Comparison of ENCODE assay signal across 8 mouse cellular contexts in the genomic region with DNA sequence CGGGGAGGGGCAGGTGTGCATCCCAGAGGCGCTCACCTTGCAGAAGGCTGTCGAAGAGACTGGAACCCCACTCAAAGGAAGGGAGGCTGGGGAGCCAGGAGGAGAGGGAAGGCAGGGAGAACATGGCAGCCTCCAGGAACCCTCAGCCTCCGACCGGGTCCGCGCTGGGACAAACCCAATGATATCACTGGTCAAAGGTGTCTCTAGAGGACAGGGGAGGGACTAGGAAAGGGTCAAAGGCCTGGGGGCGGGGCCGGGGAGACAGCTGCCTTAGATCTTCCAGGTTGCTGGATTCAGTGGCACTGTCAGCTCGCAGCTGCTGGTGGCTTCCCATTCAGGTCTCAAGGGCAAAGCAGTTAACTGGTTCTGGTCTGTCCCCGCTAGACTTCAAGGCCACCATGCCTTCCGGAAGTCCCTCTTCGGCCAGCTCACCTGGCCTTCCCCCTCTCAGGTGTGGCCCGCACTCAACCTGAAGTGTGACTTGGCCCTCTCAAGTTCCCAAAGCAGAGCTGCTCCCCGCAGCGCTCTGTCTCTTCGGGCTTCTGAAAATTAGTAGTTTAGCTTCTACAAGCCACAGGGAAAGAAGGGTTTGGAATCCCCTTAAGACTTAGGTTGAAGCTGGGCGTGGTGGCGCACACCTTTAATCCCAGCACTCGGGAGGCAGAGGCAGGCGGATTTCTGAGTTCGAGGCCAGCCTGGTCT. TPM values are rescaled to one million over a fixed set of nuclear protein-coding genes. Genes with fewer than 3 reads are reported as not detected.
DNase-seq lines count a peak whose midpoint lies in the region; ATAC-seq and TF ChIP-seq lines count a peak whose summit lies in the region.

No protein-coding gene starts in this region.

- TF ChIP-seq EP300 in liver, embryonic 14.5 days (IDR thresholded peaks at IDR 0.05; ENCODE audit: low read depth) = no peak

- no peak overlapping the region for H3K27ac ChIP-seq in liver, embryonic 14.5 days
- H3K27ac ChIP-seq in neural tube, embryonic 12.5 days = no peak overlapping the region

- ATAC-seq in inflammation-experienced regulatory T-cells, adult 6 months = peak; percentile 9
- ATAC-seq in liver, embryonic 14.5 days (ENCODE audit: insufficient read depth) = peak; percentile 40; the same call in 1 of the 2 replicates
- peak; percentile 55 for ATAC-seq in neural tube, embryonic 12.5 days (ENCODE audit: low FRiP score, low read depth)

- H3K27me3 ChIP-seq in liver, embryonic 14.5 days (ENCODE audit: control insufficient read depth, insufficient read depth, low read length) = no peaks in the 10 kb centered on the region
- 0 out of 2 replicates have a peak, but pooled peaks cover 4% of the 10 kb centered on the region for H3K27me3 ChIP-seq in neural tube, embryonic 12.5 days (replicated peaks)

- peak overlapping the region; percentile 48 for H3K4me2 ChIP-seq in liver, embryonic 14.5 days (ENCODE audit: low read depth)
- H3K4me2 ChIP-seq in neural tube, embryonic 12.5 days (replicated peaks) = peak overlapping the region; percentile 55

- peak overlapping the region; percentile 20 to 48 for H3K4me3 ChIP-seq in liver, embryonic 14.5 days (ENCODE audit: insufficient read depth in 1 of 2, low read depth in 2 of 2, low read length in 2 of 2)
- H3K4me3 ChIP-seq in neural tube, embryonic 12.5 days = 0 out of 2 replicates have a peak overlapping the region, but pooled peaks have one; percentile 15

- H3K4me1 ChIP-seq in liver, embryonic 14.5 days (replicated peaks; ENCODE audit: control insufficient read depth in 2 of 2, insufficient read depth in 2 of 2, low read length in 1 of 2) = peaks cover 0 to 2% of the 10 kb centered on the region in 2 experiments; a peak in 1 of 4 replicates
- H3K4me1 ChIP-seq in neural tube, embryonic 12.5 days = peaks cover 14% of the 10 kb centered on the region

- no peaks in the 10 kb centered on the region for H3K9me3 ChIP-seq in liver, embryonic 14.5 days (ENCODE audit: control insufficient read depth, low read length)
- no peaks in the 10 kb centered on the region for H3K9me3 ChIP-seq in neural tube, embryonic 12.5 days

- WGBS in liver, embryonic 14.5 days (ENCODE audit: insufficient replicate concordance) = 8% methylated on average over 22 of the region's 22 CpGs
- 13% methylated on average over 22 of the region's 22 CpGs for WGBS in neural tube, embryonic 12.5 days

- H3K9ac ChIP-seq in liver, embryonic 14.5 days (replicated peaks) = no peak overlapping the region
- H3K9ac ChIP-seq in neural tube, embryonic 12.5 days = 0 out of 2 replicates have a peak overlapping the region, but pooled peaks have one; percentile 26

- no peaks in the 10 kb centered on the region for H3K36me3 ChIP-seq in liver, embryonic 14.5 days (replicated peaks; ENCODE audit: control insufficient read depth, insufficient read depth, low read depth)
- no peaks in the 10 kb centered on the region for H3K36me3 ChIP-seq in neural tube, embryonic 12.5 days

- DNase-seq in adrenal gland, adult (ENCODE audit: inconsistent age in 2 of 2, low spot score in 1 of 2) = peak; percentile 56 to 71
- DNase-seq in adrenal gland, adult 8-10 months = no peak
- peak; percentile 52 for DNase-seq in embryo, embryonic 11 days
- peak in 1 of 3 experiments; percentile 19 for DNase-seq in liver, embryonic 14.5 days (ENCODE audit: low read depth in 3 of 3, low spot score in 3 of 3)
- DNase-seq in cerebellum, adult 11-12 months = no peak
- DNase-seq in spleen, adult 12 weeks (ENCODE audit: low spot score) = no peak

- no peak for TF ChIP-seq CTCF in liver, embryonic 14.5 days (IDR thresholded peaks at IDR 0.05; ENCODE audit: low read depth)

RNA-seq across cellular contexts. Expression of gene Tmem82, which starts 0.4 kb away (rescaled TPM):
- 1 to 10 TPM; 1.1 to 2.7 (median 2.1) TPM for total RNA-seq in adrenal gland, adult 8-10 months (2022)
- under 1 TPM in 1 of 3 experiments, not detected in 2; 0.78 TPM for polyA plus RNA-seq in inflammation-experienced regulatory T-cells, adult 6 months (2017; shearing (Covaris generic))
- polyA plus RNA-seq in liver, embryonic 14.5 days (2012; rRNA removed) = 2.1 and 2.6 TPM in 2 replicates
- 2.2 and 2.7 TPM in 2 replicates for polyA plus RNA-seq in liver, embryonic 14.5 days (2014; fragmentation: Nextera tagmentation; extraction: Ambion mirVana)
- 0.26 and 0.43 TPM in 2 replicates for polyA plus RNA-seq in neural tube, embryonic 12.5 days (2016; fragmentation: Nextera tagmentation; extraction: Ambion mirVana)

RNA-seq across cellular contexts. Expression of gene Slc25a34, which starts 5.6 kb away (rescaled TPM):
- total RNA-seq in adrenal gland, adult 8-10 months (2022) = 1 to 10 TPM; 1.3 to 5.1 (median 2.6) TPM
- under 1 TPM in 1 of 3 experiments, not detected in 2; 0.13 TPM for polyA plus RNA-seq in inflammation-experienced regulatory T-cells, adult 6 months (2017; shearing (Covaris generic))
- polyA plus RNA-seq in liver, embryonic 14.5 days (2012; rRNA removed) = 0.03 TPM in 2 replicates
- not detected in 2 replicates for polyA plus RNA-seq in liver, embryonic 14.5 days (2014; fragmentation: Nextera tagmentation; extraction: Ambion mirVana)
- not detected in 2 replicates for polyA plus RNA-seq in neural tube, embryonic 12.5 days (2016; fragmentation: Nextera tagmentation; extraction: Ambion mirVana)

RNA-seq across cellular contexts. Expression of gene Fblim1, which starts 12.1 kb away (rescaled TPM):
- 10 to 100 TPM; 10.2 to 21.0 (median 17.6) TPM for total RNA-seq in adrenal gland, adult 8-10 months (2022)
- under 1 TPM in 1 of 3 experiments, not detected in 2; 0.43 TPM for polyA plus RNA-seq in inflammation-experienced regulatory T-cells, adult 6 months (2017; shearing (Covaris generic))
- polyA plus RNA-seq in liver, embryonic 14.5 days (2012; rRNA removed) = 1.1 and 2.0 TPM in 2 replicates
- 0.77 and 0.95 TPM in 2 replicates for polyA plus RNA-seq in liver, embryonic 14.5 days (2014; fragmentation: Nextera tagmentation; extraction: Ambion mirVana)
- polyA plus RNA-seq in neural tube, embryonic 12.5 days (2016; fragmentation: Nextera tagmentation; extraction: Ambion mirVana) = 30.6 and 37.0 TPM in 2 replicates

RNA-seq across cellular contexts. Expression of gene Plekhm2, which starts 46.7 kb away (rescaled TPM):
- total RNA-seq in adrenal gland, adult 8-10 months (2022) = 10 to 100 TPM; 64.3 to 87.0 (median 76.1) TPM
- polyA plus RNA-seq in inflammation-experienced regulatory T-cells, adult 6 months (2017; shearing (Covaris generic)) = 1 to 10 TPM; 3.6 to 4.5 (median 4.2) TPM
- polyA plus RNA-seq in liver, embryonic 14.5 days (2012; rRNA removed) = 4.2 and 4.5 TPM in 2 replicates
- 0.33 and 0.49 TPM in 2 replicates for polyA plus RNA-seq in liver, embryonic 14.5 days (2014; fragmentation: Nextera tagmentation; extraction: Ambion mirVana)
- polyA plus RNA-seq in neural tube, embryonic 12.5 days (2016; fragmentation: Nextera tagmentation; extraction: Ambion mirVana) = 7.4 TPM in 2 replicates

Comparison
In these comparisons a context has a peak if more than half of its experiments do, and no peak if none do; other contexts are left out.
1. DNase-seq: peak in adrenal gland, adult (2 of 2) and embryo, embryonic 11 days (single experiment); none in adrenal gland, adult 8-10 months (single experiment), cerebellum, adult 11-12 months (single experiment) and spleen, adult 12 weeks (single experiment).
2. RNA of gene Fblim1, which starts 12.1 kb away (polyA plus RNA-seq): 30.6 to 37.0 TPM in neural tube, embryonic 12.5 days; 0.77 to 2.0 TPM in liver, embryonic 14.5 days and 0.43 TPM in inflammation-experienced regulatory T-cells, adult 6 months; every median in the first group is over 10 times any median in the second.
3. Peak in every context shown above with its lines, with median percentiles within 50 percentile points of each other: ATAC-seq.